Mouse (Mus musculus) testis, adult 2 months (tissue): ENCODE measurements around the gene Lman2l. TPM values are rescaled to one million over a fixed set of nuclear protein-coding genes. Genes with fewer than 3 reads are reported as not detected.
A peak's percentile ranks its signal among the peaks of the same experiment; 100 is the strongest.

Experiments used
- H3K27ac ChIP-seq: fragments of 200-500 bp; 2 replicates; pipeline ENCODE4 v1.5.1; 2012; ENCODE audit warnings: low read depth, low read length; ENCODE audit not compliant: control insufficient read depth, insufficient read depth
- H3K27me3 ChIP-seq: fragments of 200-500 bp; 2 replicates; pipeline ENCODE4 v1.6.1; 2012; ENCODE audit warnings: mild to moderate bottlenecking, low read length, moderate library complexity; ENCODE audit not compliant: control insufficient read depth, insufficient read depth
- H3K36me3 ChIP-seq: fragments of 200-500 bp; 2 replicates; pipeline ENCODE4 v1.6.1; 2012; ENCODE audit warnings: mild to moderate bottlenecking, low read length; ENCODE audit not compliant: control insufficient read depth, insufficient read depth
- H3K4me1 ChIP-seq: fragments of 200-500 bp; 2 replicates; pipeline ENCODE4 v1.6.1; 2012; ENCODE audit warnings: low read length; ENCODE audit not compliant: control insufficient read depth, insufficient read depth
- H3K4me3 ChIP-seq: fragments of 200-500 bp; 2 replicates; pipeline ENCODE4 v1.5.1; 2012; ENCODE audit warnings: low read depth, mild to moderate bottlenecking, low read length, moderate library complexity, mixed read lengths; ENCODE audit not compliant: control insufficient read depth
- CTCF ChIP-seq: fragments of 200-500 bp; IDR thresholded peaks from 2 replicates; pipeline ENCODE4 v1.5.1; 2012; ENCODE audit warnings: low read depth, mild to moderate bottlenecking, inconsistent platforms, low read length, moderate library complexity; ENCODE audit not compliant: control insufficient read depth, insufficient read depth, insufficient replicate concordance
- POLR2A ChIP-seq: fragments of 200-500 bp; IDR thresholded peaks from 2 replicates; pipeline ENCODE4 v1.6.1; 2012; ENCODE audit warnings: low read depth, mild to moderate bottlenecking, inconsistent platforms, low read length, moderate library complexity; ENCODE audit not compliant: control insufficient read depth
- polyA plus RNA-seq: library from polyadenylated mRNA; depleted of rRNA; stranded (reverse); fragments of >200 nt; gene quantifications from 2 replicates; pipeline ENCODE4 v1.2.3, GENCODE M21; 2012

Gene Lman2l
- polyA plus RNA-seq, 1 experiment: 22.1 TPM

- TF ChIP-seq CTCF: no peak
- 0 out of 2 replicates have a peak, but pooled peaks have one; percentile 41 for TF ChIP-seq POLR2A
- H3K4me3 ChIP-seq: peak within 1 kb of the TSS; percentile 88
- no peaks in the 10 kb centered on the region for H3K27me3 ChIP-seq
- H3K36me3 ChIP-seq: no peaks in the 10 kb centered on the region
- peak within 1 kb of the TSS; percentile 71 for H3K27ac ChIP-seq
- H3K4me1 ChIP-seq: peaks cover 16% of the 10 kb centered on the region
Measured at GRCm38 (mm10) chr1:36471181-36472105, 26.4 kb upstream of the Lman2l start, which contains the start of gene Cnnm4. Gene Cnnm4, plus strand, starts transcription at chr1:36471620.

DNA sequence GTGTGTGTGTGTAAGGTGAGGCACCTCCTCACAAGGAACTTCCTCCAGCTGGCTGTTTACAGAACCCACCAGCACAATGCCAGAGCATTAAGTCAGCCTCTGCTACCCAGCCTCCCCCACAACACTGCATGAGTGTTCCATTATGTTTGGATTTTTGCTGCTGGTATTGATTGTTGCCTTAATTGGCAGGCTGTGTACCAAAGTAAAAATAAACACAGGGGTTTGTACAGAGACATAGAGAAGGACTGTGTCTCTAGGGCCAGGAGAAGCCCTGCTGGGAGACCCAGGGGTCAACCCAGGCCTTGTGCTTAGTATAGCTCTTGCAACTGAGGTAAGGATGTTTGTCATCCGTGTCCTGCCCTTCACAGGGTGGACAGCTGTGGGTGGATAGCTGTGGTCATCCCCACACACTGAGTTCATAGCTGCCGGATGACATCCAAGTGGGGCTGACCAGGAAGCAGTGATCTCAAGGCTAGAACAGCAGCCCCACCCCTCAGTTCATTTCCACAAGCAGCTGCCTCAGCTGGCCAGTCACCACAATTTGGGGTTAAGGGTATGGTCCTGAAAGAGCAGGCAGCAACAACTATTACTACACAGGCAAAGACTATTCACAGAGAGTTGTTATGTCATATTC, 24.9 kb upstream of the Lman2l start:
- Histone ChIP-seq H3K27me3 (no peaks in the 10 kb centered on the region), H3K27ac (no peak overlapping the region), H3K4me1 (peaks cover 16% of the 10 kb centered on the region), H3K4me3 (no peak overlapping the region), H3K36me3 (no peaks in the 10 kb centered on the region)
- TF ChIP-seq POLR2A: no peak
- TF ChIP-seq CTCF: no peak

DNA sequence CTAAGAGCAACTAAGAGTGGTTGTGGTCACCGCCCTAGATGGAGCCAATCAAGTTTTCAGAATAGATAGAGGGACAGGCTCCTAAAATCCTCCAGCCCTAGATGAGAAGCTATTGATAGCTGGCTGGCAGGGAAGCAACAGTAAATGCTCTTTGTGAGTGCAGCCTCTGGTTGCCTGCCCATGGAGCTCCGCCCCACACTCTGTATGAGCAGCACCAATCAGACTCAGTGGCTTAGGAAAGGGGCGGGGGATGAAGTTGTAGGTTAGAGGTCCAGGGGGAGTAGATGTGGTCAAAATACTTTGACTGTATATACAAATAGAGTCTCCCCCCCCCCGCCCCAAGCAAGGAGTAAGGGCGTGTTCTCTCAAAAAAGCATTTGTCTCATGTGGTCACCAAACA, 22.4 kb upstream of the Lman2l start:
- Histone ChIP-seq H3K27me3 (no peaks in the 10 kb centered on the region), H3K4me1 (peaks cover 13% of the 10 kb centered on the region), H3K4me3 (no peak overlapping the region), H3K36me3 (no peaks in the 10 kb centered on the region), H3K27ac (no peak overlapping the region)
- TF ChIP-seq CTCF: no peak

GRCm38 (mm10) chr1:36465641-36466160, 20.6 kb upstream of the Lman2l start:
- H3K4me1 ChIP-seq: peaks cover 4% of the 10 kb centered on the region; the same call in 1 of the 2 replicates
- H3K27ac ChIP-seq: no peak overlapping the region
- no peaks in the 10 kb centered on the region for H3K27me3 ChIP-seq
- TF ChIP-seq CTCF (no peak), POLR2A (no peak)
- H3K36me3 ChIP-seq: no peaks in the 10 kb centered on the region
- no peak overlapping the region for H3K4me3 ChIP-seq

- Histone ChIP-seq H3K36me3 (no peaks in the 10 kb centered on the region), H3K4me3 (no peak overlapping the region), H3K27ac (no peak overlapping the region), H3K27me3 (no peaks in the 10 kb centered on the region), H3K4me1 (no peaks in the 10 kb centered on the region)
- TF ChIP-seq CTCF (no peak), POLR2A (no peak)
Measured at GRCm38 (mm10) chr1:36461829-36462228, 16.8 kb upstream of the Lman2l start.

- Histone ChIP-seq H3K4me3 (no peak overlapping the region), H3K27ac (no peak overlapping the region), H3K4me1 (no peaks in the 10 kb centered on the region), H3K36me3 (no peaks in the 10 kb centered on the region), H3K27me3 (no peaks in the 10 kb centered on the region)
- TF ChIP-seq CTCF: no peak
- TF ChIP-seq POLR2A: no peak
Measured at GRCm38 (mm10) chr1:36458169-36458568, 13.1 kb upstream of the Lman2l start.

DNA sequence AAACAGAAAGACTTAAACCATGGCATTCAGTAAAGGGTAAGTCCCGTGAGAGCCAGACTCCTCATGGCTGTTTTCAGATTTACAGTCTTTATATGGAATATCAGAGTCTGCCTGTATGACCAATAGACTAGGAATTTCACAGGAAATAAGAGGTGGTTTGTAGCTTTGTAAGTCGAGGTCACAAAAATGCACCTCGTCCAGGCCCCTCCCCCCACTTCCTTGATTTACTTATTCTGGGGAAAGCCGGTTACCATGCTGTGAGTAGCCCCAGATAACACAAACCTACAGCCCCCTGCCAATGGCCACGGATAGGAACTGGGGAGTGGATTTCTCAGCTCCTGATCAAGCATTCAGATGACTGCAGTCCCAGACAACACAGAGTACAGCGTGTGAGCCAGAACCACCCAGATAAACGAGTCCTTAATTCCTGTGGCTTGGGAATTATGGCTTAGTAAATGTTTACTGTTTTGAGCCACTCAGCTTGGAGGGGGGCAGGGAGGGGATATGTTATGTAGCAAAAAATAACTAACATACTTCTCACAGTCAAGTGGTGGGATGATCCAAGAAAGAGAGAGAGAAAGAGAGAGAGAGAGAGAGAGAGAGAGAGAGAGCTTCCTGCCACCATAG, 12.4 kb upstream of the Lman2l start:
- H3K27ac ChIP-seq: no peak overlapping the region

More for the DNA sequence above, 12.4 kb upstream of the Lman2l start:
- no peak for TF ChIP-seq POLR2A
- no peak for TF ChIP-seq CTCF
- H3K4me1 ChIP-seq: no peaks in the 10 kb centered on the region
- H3K36me3 ChIP-seq: no peaks in the 10 kb centered on the region
- no peak overlapping the region for H3K4me3 ChIP-seq
- H3K27me3 ChIP-seq: no peaks in the 10 kb centered on the region
